Mouse (Mus musculus) neural tube, embryonic 14.5 days (tissue): ENCODE results near the gene Rab1a. TPM values are rescaled to one million over a fixed set of nuclear protein-coding genes. Genes with fewer than 3 reads are reported as not detected.
"Not testable (repeated sequence)": the region's sequence is repeated elsewhere in the genome, so short reads cannot be mapped to it uniquely, and the experiment has no call there.

Experiments used
- ATAC-seq: fragments of 200-750 bp; cut with Nextera tagmentation; 2 replicates; pipeline ENCODE4 v1.8.0; 2017; ENCODE audit warnings: low read depth, mild to moderate bottlenecking, moderate TSS enrichment, moderate library complexity
- H3K27ac ChIP-seq: fragments of 300-500 bp; sonication (generic); 2 replicates; pipeline ENCODE4 v1.5.1; 2014; ENCODE audit warnings: low read depth, mild to moderate bottlenecking, control low read depth, low read length, moderate library complexity, mixed read lengths
- H3K27me3 ChIP-seq: fragments of 300-500 bp; sonication (generic); 2 replicates; pipeline ENCODE4 v1.6.1; 2014; ENCODE audit warnings: low read length; ENCODE audit not compliant: control insufficient read depth, insufficient read depth
- H3K36me3 ChIP-seq: fragments of 300-500 bp; sonication (generic); 2 replicates; pipeline ENCODE4 v1.6.1; 2014; ENCODE audit warnings: low read length, mixed read lengths; ENCODE audit not compliant: control insufficient read depth, insufficient read depth
- H3K4me1 ChIP-seq: fragments of 300-500 bp; sonication (generic); 2 replicates; pipeline ENCODE4 v1.6.1; 2014; ENCODE audit warnings: low read length; ENCODE audit not compliant: control insufficient read depth, insufficient read depth
- H3K4me2 ChIP-seq: fragments of 300-500 bp; sonication (generic); 2 replicates; pipeline ENCODE4 v1.6.1; 2014; ENCODE audit warnings: mild to moderate bottlenecking, low read depth, low read length, control low read depth
- H3K4me3 ChIP-seq: fragments of 300-500 bp; sonication (generic); 2 replicates; pipeline ENCODE4 v1.5.1; 2014; ENCODE audit warnings: low read depth, low read length, control low read depth, mixed read lengths
- H3K9ac ChIP-seq: fragments of 300-500 bp; sonication (generic); replicated peaks from 2 replicates; pipeline ENCODE4 v1.6.1; 2014; ENCODE audit warnings: low read depth, mild to moderate bottlenecking, control low read depth, low read length, mixed read lengths
- H3K9me3 ChIP-seq: fragments of 300-500 bp; sonication (generic); 2 replicates; pipeline ENCODE4 v1.6.1; 2016; ENCODE audit warnings: low read length; ENCODE audit not compliant: control insufficient read depth
- WGBS: fragments of 180-500 bp; shearing (Covaris S2); extraction: QIAGEN DNeasy Blood & Tissue Kit; methylation state at CpG from one replicate; pipeline ENCODE4 v1.1.7; 2014; 5-methylcytosine and 5-hydroxymethylcytosine counted together
- polyA plus RNA-seq: library from polyadenylated mRNA; unstranded; fragments of >200 nt; fragmentation: Nextera tagmentation; extraction: Ambion mirVana; gene quantifications from 2 replicates; pipeline ENCODE4 v1.2.1, GENCODE M21; 2014

Gene Rab1a
- polyA plus RNA-seq, result 303 and 313 TPM in 2 replicates

- H3K27me3 ChIP-seq, result no peaks in the 10 kb centered on the region
- H3K9ac ChIP-seq, result peak within 1 kb of the TSS; percentile 97
- peak within 1 kb of the TSS; percentile 91 for H3K4me2 ChIP-seq
- H3K9me3 ChIP-seq, result no peaks in the 10 kb centered on the region
- H3K4me1 ChIP-seq, result peaks cover 22% of the 10 kb centered on the region
- H3K4me3 ChIP-seq, result peak within 1 kb of the TSS; percentile 99
- peak; percentile 99 for ATAC-seq
- WGBS, result under 1% methylated on average over 53 of the region's 54 CpGs
- H3K36me3 ChIP-seq, result no peaks in the 10 kb centered on the region
- peak within 1 kb of the TSS; percentile 97 for H3K27ac ChIP-seq
Observed at GRCm38 (mm10) chr11:20200713-20201575, at the start of gene Rab1a. Rab1a (plus strand) TSS chr11:20201432.

GRCm38 (mm10) chr11:20152107-20152901 lies 48.9 kb upstream of the Rab1a start:
- Histone ChIP-seq H3K4me3 (no peak overlapping the region), H3K9ac (no peak overlapping the region), H3K27me3 (no peaks in the 10 kb centered on the region), H3K27ac (no peak overlapping the region), H3K9me3 (no peaks in the 10 kb centered on the region), H3K4me1 (no peaks in the 10 kb centered on the region), H3K36me3 (no peaks in the 10 kb centered on the region), H3K4me2 (no peak overlapping the region)
- 92% methylated on average over 4 of the region's 4 CpGs for WGBS
- no peak for ATAC-seq

- 87% methylated on average over 5 of the region's 5 CpGs for WGBS
- H3K27me3 ChIP-seq, H3K4me2 ChIP-seq, H3K27ac ChIP-seq, ATAC-seq, H3K36me3 ChIP-seq, H3K4me3 ChIP-seq, H3K4me1 ChIP-seq, H3K9me3 ChIP-seq, H3K9ac ChIP-seq: not testable (repeated sequence)
Observed at GRCm38 (mm10) chr11:20153542-20153941, 47.7 kb upstream of the Rab1a start.

GRCm38 (mm10) chr11:20158879-20159278 lies 42.4 kb upstream of the Rab1a start:
- Histone ChIP-seq H3K9me3 (no peaks in the 10 kb centered on the region), H3K4me3 (no peak overlapping the region), H3K9ac (no peak overlapping the region), H3K27ac (no peak overlapping the region), H3K4me2 (no peak overlapping the region), H3K27me3 (no peaks in the 10 kb centered on the region), H3K4me1 (no peaks in the 10 kb centered on the region), H3K36me3 (no peaks in the 10 kb centered on the region)
- no peak for ATAC-seq

- no peak overlapping the region for H3K9ac ChIP-seq
- no peak overlapping the region for H3K4me2 ChIP-seq
- no peaks in the 10 kb centered on the region for H3K9me3 ChIP-seq
- no peak overlapping the region for H3K4me3 ChIP-seq
- H3K4me1 ChIP-seq, result no peaks in the 10 kb centered on the region
- no peak overlapping the region for H3K27ac ChIP-seq
- H3K27me3 ChIP-seq, result no peaks in the 10 kb centered on the region
- WGBS, result 75% methylated on average over 4 of the region's 4 CpGs
- no peaks in the 10 kb centered on the region for H3K36me3 ChIP-seq
- ATAC-seq, result no peak
Observed at GRCm38 (mm10) chr11:20164979-20165867, 36.0 kb upstream of the Rab1a start.

- no peak overlapping the region for H3K4me2 ChIP-seq
- no peak overlapping the region for H3K4me3 ChIP-seq
- no peaks in the 10 kb centered on the region for H3K9me3 ChIP-seq
- H3K9ac ChIP-seq, result no peak overlapping the region
- WGBS, result 95% methylated on average over 4 of the region's 4 CpGs
- H3K27me3 ChIP-seq, result no peaks in the 10 kb centered on the region
- no peaks in the 10 kb centered on the region for H3K4me1 ChIP-seq
- ATAC-seq, result no peak
- H3K27ac ChIP-seq, result no peak overlapping the region
- no peaks in the 10 kb centered on the region for H3K36me3 ChIP-seq
Observed at GRCm38 (mm10) chr11:20165991-20166390, 35.2 kb upstream of the Rab1a start.

GRCm38 (mm10) chr11:20166476-20166875 lies 34.8 kb upstream of the Rab1a start:
- not testable (repeated sequence) for H3K27me3 ChIP-seq, H3K4me2 ChIP-seq, H3K27ac ChIP-seq, H3K4me3 ChIP-seq, H3K36me3 ChIP-seq, H3K9ac ChIP-seq, H3K9me3 ChIP-seq, ATAC-seq, H3K4me1 ChIP-seq
- 81% methylated on average over 6 of the region's 6 CpGs for WGBS

- Histone ChIP-seq H3K27me3 (no peaks in the 10 kb centered on the region), H3K4me3 (no peak overlapping the region), H3K27ac (no peak overlapping the region), H3K4me2 (no peak overlapping the region), H3K4me1 (no peaks in the 10 kb centered on the region), H3K9ac (no peak overlapping the region), H3K9me3 (no peaks in the 10 kb centered on the region), H3K36me3 (no peaks in the 10 kb centered on the region)
- ATAC-seq, result no peak
- WGBS, result 92% methylated on average over 11 of the region's 11 CpGs
Observed at GRCm38 (mm10) chr11:20168972-20169371, 32.3 kb upstream of the Rab1a start.
